Mouse (Mus musculus): ENCODE data around the gene Aida.

DNA sequence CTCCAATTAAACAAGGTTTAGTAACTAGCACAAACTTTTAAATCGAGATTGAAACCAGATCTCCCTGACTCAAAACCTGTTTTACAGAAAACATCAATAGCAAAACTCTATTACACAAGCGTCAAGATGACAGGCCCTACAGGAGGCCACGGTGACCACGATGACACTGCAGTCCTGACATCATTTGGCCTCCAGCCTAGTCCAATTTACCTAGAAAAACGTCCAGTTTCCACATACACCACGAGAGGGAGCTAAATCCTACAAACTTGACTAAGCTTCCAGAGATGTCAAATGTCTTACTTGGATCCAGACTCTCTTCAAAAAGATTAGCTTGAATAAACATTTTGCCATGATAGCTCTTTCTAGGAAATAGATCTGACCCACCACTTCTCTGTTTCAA, 53.5 kb downstream of the Aida start:
- no peak for TF ChIP-seq POLR2A (IDR thresholded peaks at IDR 0.05; ENCODE audit: control insufficient read depth, low read depth, low read length)
- no peak for TF ChIP-seq CTCF (IDR thresholded peaks at IDR 0.05; ENCODE audit: control insufficient read depth, insufficient read depth, insufficient replicate concordance, low read depth, low read length)
